8 mouse cellular contexts compared by ENCODE assay signal in genomic region chr11:120231379-120231778, GRCm38 (mm10). TPM values are rescaled to one million over a fixed set of nuclear protein-coding genes. Genes with fewer than 3 reads are reported as not detected.
DNase-seq lines count a peak whose midpoint lies in the region; ATAC-seq lines count a peak whose summit lies in the region.

No protein-coding gene starts in this region.

- peaks cover 46% of the 10 kb centered on the region for H3K4me1 ChIP-seq in hindbrain, embryonic 12.5 days

- peak overlapping the region; percentile 99 for H3K27ac ChIP-seq in hindbrain, embryonic 12.5 days

- H3K4me2 ChIP-seq in hindbrain, embryonic 12.5 days (replicated peaks): peak overlapping the region; percentile 96

- no peaks in the 10 kb centered on the region for H3K9me3 ChIP-seq in hindbrain, embryonic 12.5 days (replicated peaks)

- H3K36me3 ChIP-seq in hindbrain, embryonic 12.5 days: no peaks in the 10 kb centered on the region

- peak; percentile 100 for DNase-seq in NIH3T3 (ENCODE audit: low read depth)
- peak; percentile 100 for DNase-seq in cerebellum, postnatal 10 days
- peak; percentile 99 to 100 for DNase-seq in frontal cortex, postnatal 10 days (ENCODE audit: low spot score in 2 of 2)
- peak; percentile 99 to 100 for DNase-seq in layer of hippocampus, postnatal 25 days (ENCODE audit: extremely low spot score in 1 of 2, low spot score in 1 of 2)
- DNase-seq in lung, postnatal 25 days (ENCODE audit: low spot score): peak; percentile 99
- DNase-seq in retina, embryonic 14.5 days (ENCODE audit: low spot score): peak; percentile 100
- peak; percentile 93 for DNase-seq in thymus, postnatal 4 days

- H3K27me3 ChIP-seq in hindbrain, embryonic 12.5 days: no peaks in the 10 kb centered on the region

- ATAC-seq in hindbrain, embryonic 12.5 days (ENCODE audit: low FRiP score): peak; percentile 72

- under 1% methylated on average over 21 of the region's 27 CpGs for WGBS in hindbrain, embryonic 12.5 days

- H3K4me3 ChIP-seq in hindbrain, embryonic 12.5 days: peak overlapping the region; percentile 91

- H3K9ac ChIP-seq in hindbrain, embryonic 12.5 days: peak overlapping the region; percentile 97

RNA-seq across cellular contexts. Expression of gene Bahcc1, which starts 1.4 kb away (rescaled TPM):
- 21.9 and 23.8 TPM in 2 replicates for polyA plus RNA-seq in hindbrain, embryonic 12.5 days (2016; fragmentation: Nextera tagmentation; extraction: Ambion mirVana)
- total RNA-seq in layer of hippocampus, postnatal 25 days (2021): 10 to 100 TPM; 17.7 to 22.6 TPM

Comparison
In these comparisons a context has a peak if more than half of its experiments do, and no peak if none do; other contexts are left out.
1. Peak in every context shown above with its lines: DNase-seq, ATAC-seq, H3K4me3 ChIP-seq and H3K27ac ChIP-seq.